Mouse (Mus musculus) yolk sac, embryonic 10.5 days (tissue): ENCODE measurements around the gene Zan.
"Not testable (repeated sequence)": the region's sequence is repeated elsewhere in the genome, so short reads cannot be mapped to it uniquely, and the experiment has no call there.

Source experiments
- DNase-seq: peaks from one replicate; pipeline ENCODE4 v3.0.0-alpha.2; 2017; ENCODE audit warnings: low spot score

Zan gene

GRCm38 (mm10) chr5:137501709-137502666 is 25.1 kb upstream of the Zan start, which contains the start of gene Pop7:
TSS of gene Pop7 (minus strand) at chr5:137502518.
- peak; percentile 100 for DNase-seq

- no peak for DNase-seq
Observed at GRCm38 (mm10) chr5:137500186-137500585, 23.3 kb upstream of the Zan start.

GRCm38 (mm10) chr5:137493831-137494230 is 17.0 kb upstream of the Zan start:
- no peak for DNase-seq

- no peak for DNase-seq
Observed at GRCm38 (mm10) chr5:137491559-137491958, 14.7 kb upstream of the Zan start.

- no peak for DNase-seq
Observed at GRCm38 (mm10) chr5:137487616-137488015, 10.8 kb upstream of the Zan start.

GRCm38 (mm10) chr5:137485851-137486155 is 8.9 kb upstream of the Zan start:
- DNase-seq, result no peak

- peak; percentile 8 for DNase-seq
Observed at GRCm38 (mm10) chr5:137485071-137485850, 8.4 kb upstream of the Zan start.

GRCm38 (mm10) chr5:137481897-137482296 is 5.0 kb upstream of the Zan start:
- peak; percentile 10 for DNase-seq

- DNase-seq, result peak; percentile 57
Observed at GRCm38 (mm10) chr5:137481138-137481537, 4.3 kb upstream of the Zan start.

- peak; percentile 6 for DNase-seq
Observed at GRCm38 (mm10) chr5:137474351-137474750, 2.5 kb downstream of the Zan start.

GRCm38 (mm10) chr5:137472252-137472904 is 4.5 kb downstream of the Zan start:
- no peak for DNase-seq

GRCm38 (mm10) chr5:137466946-137467345 is 9.9 kb downstream of the Zan start:
- DNase-seq, result no peak

GRCm38 (mm10) chr5:137465049-137465448 is 11.8 kb downstream of the Zan start:
- no peak for DNase-seq

GRCm38 (mm10) chr5:137455866-137456591 is 20.8 kb downstream of the Zan start:
- peak; percentile 47 for DNase-seq

- no peak for DNase-seq
Observed at GRCm38 (mm10) chr5:137455206-137455605, 21.7 kb downstream of the Zan start.

- DNase-seq, result no peak
Observed at GRCm38 (mm10) chr5:137445536-137445935, 31.3 kb downstream of the Zan start.

- no peak for DNase-seq
Observed at GRCm38 (mm10) chr5:137440216-137440855, 36.5 kb downstream of the Zan start.

- no peak for DNase-seq
Observed at GRCm38 (mm10) chr5:137433889-137434288, 43.0 kb downstream of the Zan start.

- DNase-seq, result not testable (repeated sequence)
Observed at GRCm38 (mm10) chr5:137430402-137430801, 46.5 kb downstream of the Zan start.

GRCm38 (mm10) chr5:137425648-137426047 is 51.2 kb downstream of the Zan start:
- DNase-seq, result no peak

GRCm38 (mm10) chr5:137419841-137420240 is 57.0 kb downstream of the Zan start:
- DNase-seq, result no peak
